In genomic region chr8:105938306-105938669, GRCm38 (mm10) we compare ENCODE assay signal across 8 mouse cellular contexts. TPM values are rescaled to one million over a fixed set of nuclear protein-coding genes. Genes with fewer than 3 reads are reported as not detected.
DNase-seq lines count a peak whose midpoint lies in the region; ATAC-seq and TF ChIP-seq lines count a peak whose summit lies in the region.

Gene Psmb10, minus strand, starts transcription at chr8:105938444.

- no peak for ATAC-seq in heart, embryonic 12.5 days (ENCODE audit: insufficient number of reproducible peaks, low FRiP score)
- no peak for ATAC-seq in lung, embryonic 14.5 days (ENCODE audit: insufficient read depth)

- no peaks in the 10 kb centered on the region for H3K27me3 ChIP-seq in testis, adult 2 months (ENCODE audit: control insufficient read depth, insufficient read depth, low read length)
- no peaks in the 10 kb centered on the region for H3K27me3 ChIP-seq in heart, embryonic 12.5 days (replicated peaks)
- no peaks in the 10 kb centered on the region for H3K27me3 ChIP-seq in lung, embryonic 14.5 days (ENCODE audit: insufficient read depth, low read length)
- H3K27me3 ChIP-seq in splenic B cell, adult 2 months (ENCODE audit: control insufficient read depth, insufficient read depth, low read length, poor library complexity, severe bottlenecking) = no peaks in the 10 kb centered on the region

- H3K4me2 ChIP-seq in heart, embryonic 12.5 days = peak within 1 kb of the TSS; percentile 86
- H3K4me2 ChIP-seq in lung, embryonic 14.5 days = peak within 1 kb of the TSS; percentile 96

- peaks cover 13% of the 10 kb centered on the region for H3K4me1 ChIP-seq in testis, adult 2 months (ENCODE audit: control insufficient read depth, insufficient read depth, low read length)
- peaks cover 2% of the 10 kb centered on the region; the same call in 1 of the 2 replicates for H3K4me1 ChIP-seq in cortical plate, adult 2 months (ENCODE audit: control insufficient read depth, insufficient read depth, low read length)
- peaks cover 21% of the 10 kb centered on the region for H3K4me1 ChIP-seq in heart, embryonic 12.5 days (replicated peaks)
- H3K4me1 ChIP-seq in lung, embryonic 14.5 days (ENCODE audit: insufficient read depth) = peaks cover 5% of the 10 kb centered on the region; the same call in 1 of the 2 replicates

- H3K27ac ChIP-seq in testis, adult 2 months (ENCODE audit: control insufficient read depth, insufficient read depth, low read depth, low read length) = peak within 1 kb of the TSS; percentile 86
- peak within 1 kb of the TSS; percentile 89 for H3K27ac ChIP-seq in cortical plate, adult 2 months (ENCODE audit: insufficient read depth, low read length)
- peak within 1 kb of the TSS; percentile 95 for H3K27ac ChIP-seq in heart, embryonic 12.5 days (ENCODE audit: poor library complexity, severe bottlenecking)
- H3K27ac ChIP-seq in lung, embryonic 14.5 days (ENCODE audit: low read depth) = peak within 1 kb of the TSS; percentile 69

- H3K4me3 ChIP-seq in testis, adult 2 months (ENCODE audit: control insufficient read depth, low read depth, low read length) = peak within 1 kb of the TSS; percentile 95
- peak within 1 kb of the TSS; percentile 91 for H3K4me3 ChIP-seq in cortical plate, adult 2 months (ENCODE audit: insufficient read depth, low read length)
- H3K4me3 ChIP-seq in heart, embryonic 12.5 days = peak within 1 kb of the TSS; percentile 77
- peak within 1 kb of the TSS; percentile 70 for H3K4me3 ChIP-seq in lung, embryonic 14.5 days (ENCODE audit: low read depth, low read length)

- no peak for TF ChIP-seq POLR2A in testis, adult 2 months (IDR thresholded peaks at IDR 0.05; ENCODE audit: control insufficient read depth, low read depth, low read length)
- no peak for TF ChIP-seq POLR2A in cortical plate, adult 2 months (IDR thresholded peaks at IDR 0.05; ENCODE audit: extremely low read depth, insufficient read depth, low read length)

- H3K9me3 ChIP-seq in heart, embryonic 12.5 days (replicated peaks) = no peaks in the 10 kb centered on the region
- H3K9me3 ChIP-seq in lung, embryonic 14.5 days (ENCODE audit: low read depth, low read length) = no peaks in the 10 kb centered on the region

- no peak for TF ChIP-seq CTCF in testis, adult 2 months (IDR thresholded peaks at IDR 0.05; ENCODE audit: control insufficient read depth, insufficient read depth, insufficient replicate concordance, low read depth, low read length)
- no peak for TF ChIP-seq CTCF in cortical plate, adult 2 months (IDR thresholded peaks at IDR 0.05; ENCODE audit: extremely low read depth, insufficient read depth, low read length)
- TF ChIP-seq CTCF in lung, embryonic 14.5 days (IDR thresholded peaks at IDR 0.05; ENCODE audit: low read depth) = no peak

- 28% methylated on average over 4 of the region's 4 CpGs for WGBS in heart, embryonic 12.5 days
- 8% methylated on average over 4 of the region's 4 CpGs for WGBS in lung, embryonic 14.5 days

- no peaks in the 10 kb centered on the region for H3K36me3 ChIP-seq in testis, adult 2 months (ENCODE audit: control insufficient read depth, insufficient read depth, low read length)
- H3K36me3 ChIP-seq in heart, embryonic 12.5 days = peaks cover 43% of the 10 kb centered on the region
- H3K36me3 ChIP-seq in lung, embryonic 14.5 days (ENCODE audit: insufficient read depth) = peaks cover 19% of the 10 kb centered on the region
- H3K36me3 ChIP-seq in splenic B cell, adult 2 months (ENCODE audit: control insufficient read depth, insufficient read depth, low read length, poor library complexity, severe bottlenecking) = no peaks in the 10 kb centered on the region

- DNase-seq in testis, postnatal 14 days (ENCODE audit: low spot score) = no peak
- DNase-seq in kidney, postnatal 10 days = peak; percentile 53
- peak; percentile 47 for DNase-seq in lung, embryonic 14.5 days
- peak; percentile 29 for DNase-seq in splenic B cell, adult 2 months (ENCODE audit: low read depth, low spot score)
- DNase-seq in right cerebral cortex, postnatal 10 days (ENCODE audit: low spot score in 2 of 2) = no peak

- peak within 1 kb of the TSS; percentile 91 for H3K9ac ChIP-seq in heart, embryonic 12.5 days
- peak within 1 kb of the TSS; percentile 75 for H3K9ac ChIP-seq in lung, embryonic 14.5 days

RNA-seq across cellular contexts. Expression of gene Psmb10, which starts in this region (rescaled TPM):
- polyA plus RNA-seq in testis, adult 2 months (2012; rRNA removed) = 10.5 and 11.3 TPM in 2 replicates
- 137 and 147 TPM in 2 replicates for polyA plus RNA-seq in cortical plate, adult 2 months (2012; rRNA removed)
- polyA plus RNA-seq in heart, embryonic 12.5 days (2016; fragmentation: Nextera tagmentation; extraction: Ambion mirVana) = 45.2 and 49.1 TPM in 2 replicates
- 33.6 and 34.0 TPM in 2 replicates for polyA plus RNA-seq in lung, embryonic 14.5 days (2014; fragmentation: Nextera tagmentation; extraction: Ambion mirVana)

Comparison
In these comparisons a context has a peak if more than half of its experiments do, and no peak if none do; other contexts are left out.
1. DNase-seq: peak in kidney, postnatal 10 days (single experiment), lung, embryonic 14.5 days (single experiment) and splenic B cell, adult 2 months (single experiment); none in testis, postnatal 14 days (single experiment) and right cerebral cortex, postnatal 10 days (0 of 2).
2. Peak in every context shown above with its lines, with median percentiles within 50 percentile points of each other: H3K27ac ChIP-seq and H3K4me3 ChIP-seq.